ENCODE assay signal across 25 mouse cellular contexts in the genomic region with DNA sequence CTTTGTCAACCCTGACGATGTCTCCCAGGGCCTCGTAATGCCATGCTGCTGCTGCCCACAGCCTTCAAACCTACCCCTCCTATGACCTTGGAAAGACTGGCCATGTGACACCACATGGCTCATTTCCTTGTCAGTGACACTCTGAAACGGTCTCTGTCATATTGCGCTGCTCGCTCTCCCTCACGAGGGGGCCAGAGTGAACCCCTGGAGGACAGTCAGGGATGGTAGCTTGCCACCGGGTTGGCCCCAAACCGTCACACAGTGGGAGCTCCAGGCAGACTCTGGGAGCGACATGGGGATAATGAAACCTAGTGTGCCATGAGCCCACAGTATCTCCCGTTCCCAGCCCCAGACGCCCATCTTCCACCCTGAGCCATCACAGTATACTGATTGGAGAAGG.
"Had no signal": no experiment of that assay in that cellular context is flagged by ENCODE, and none has a peak within 500 bp of the region (broad histone marks: within the 10 kb centered on the region; RNA-seq: fewer than 3 reads in every experiment).

No protein-coding gene starts in this region.

- DNase-seq: gastrocnemius, postnatal 25 days; heart, adult 18-20 months; heart, postnatal 10 days; heart, postnatal 4 days; kidney, adult 18-20 months; kidney, adult 9 months; kidney, postnatal 10 days; kidney, postnatal 25 days; kidney, postnatal 4 days; left cerebral cortex, postnatal 4 days; liver; liver, embryonic 13.5 days had no signal

- H3K36me3 ChIP-seq: heart, embryonic 10.5 days; heart, embryonic 12.5 days; hindbrain, embryonic 10.5 days; hindbrain, embryonic 12.5 days; intestine, embryonic 15.5 days; limb, embryonic 12.5 days; liver, embryonic 13.5 days; liver, embryonic 15.5 days had no signal

- H3K9me3 ChIP-seq: heart, embryonic 10.5 days; heart, embryonic 12.5 days; hindbrain, embryonic 10.5 days; hindbrain, embryonic 12.5 days; intestine, embryonic 15.5 days; limb, embryonic 12.5 days; liver, embryonic 13.5 days; liver, embryonic 15.5 days had no signal

- H3K27ac ChIP-seq: heart, embryonic 10.5 days; hindbrain, embryonic 10.5 days; hindbrain, embryonic 12.5 days; hindbrain, embryonic 14.5 days; intestine, embryonic 15.5 days; layer of hippocampus, adult 2 months; limb, embryonic 12.5 days; liver, embryonic 13.5 days; liver, embryonic 15.5 days had no signal

- H3K9ac ChIP-seq: heart, embryonic 12.5 days; hindbrain, embryonic 12.5 days; hindbrain, embryonic 14.5 days; intestine, embryonic 15.5 days; limb, embryonic 12.5 days; liver, embryonic 13.5 days; liver, embryonic 15.5 days had no signal

- H3K4me2 ChIP-seq: heart, embryonic 12.5 days; hindbrain, embryonic 12.5 days; hindbrain, embryonic 14.5 days; intestine, embryonic 15.5 days; limb, embryonic 12.5 days; liver, embryonic 11.5 days; liver, embryonic 13.5 days; liver, embryonic 15.5 days had no signal

- H3K4me1 ChIP-seq: heart, embryonic 12.5 days; intestine, embryonic 15.5 days; liver, embryonic 13.5 days; liver, embryonic 15.5 days had no signal

- ATAC-seq: hindbrain, embryonic 16.5 days; inflammation-experienced regulatory T-cells, adult 6 months; intestine, embryonic 15.5 days; intestine, postnatal 0 days had no signal

- H3K4me3 ChIP-seq: heart, embryonic 10.5 days; heart, embryonic 12.5 days; hindbrain, embryonic 10.5 days; hindbrain, embryonic 12.5 days; intestine, embryonic 15.5 days; layer of hippocampus, adult 2 months; limb, embryonic 12.5 days; liver, embryonic 13.5 days; liver, embryonic 15.5 days had no signal
